Mouse (Mus musculus): ENCODE results near the gene AI413582.

DNA sequence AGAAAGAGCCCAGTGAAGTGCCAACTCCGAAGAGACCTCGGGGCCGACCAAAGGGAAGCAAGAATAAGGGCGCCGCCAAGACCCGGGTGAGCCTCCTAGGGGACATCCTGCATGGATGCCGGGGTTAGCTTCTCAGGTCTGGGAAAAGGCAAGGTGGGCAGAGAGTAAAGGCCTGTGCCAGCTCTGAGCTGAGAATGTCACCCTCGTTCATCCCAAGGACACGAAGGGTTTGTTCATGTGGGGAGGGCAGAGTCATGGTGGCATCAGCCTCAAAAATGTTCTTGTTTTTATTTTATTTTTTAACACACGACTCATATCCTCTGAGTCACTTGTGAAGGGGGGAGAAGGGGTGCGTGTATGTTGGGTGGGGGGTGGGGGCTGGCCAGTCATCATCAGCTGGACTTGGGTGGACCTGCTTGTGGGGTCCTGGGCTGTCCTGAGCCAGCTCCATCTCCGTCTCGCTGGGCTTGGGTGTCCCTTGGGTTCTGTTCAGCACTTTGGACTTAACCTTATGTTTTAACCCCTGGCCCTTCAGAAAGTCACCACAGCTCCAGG, 4.6 kb downstream of the AI413582 start:
- TF ChIP-seq CTCF (IDR thresholded peaks at IDR 0.05; ENCODE audit: low read depth, low read length), result no peak
- TF ChIP-seq POLR2A (IDR thresholded peaks at IDR 0.05; ENCODE audit: extremely low read depth, insufficient read depth, low read length), result no peak

All from liver, adult 2 months (tissue).